Mouse (Mus musculus) heart, postnatal 0 days (tissue): ENCODE measurements around the gene Pds5b. TPM values are rescaled to one million over a fixed set of nuclear protein-coding genes. Genes with fewer than 3 reads are reported as not detected.
"Not testable (repeated sequence)": the region's sequence is repeated elsewhere in the genome, so short reads cannot be mapped to it uniquely, and the experiment has no call there.

Experiments
- ATAC-seq: fragments of 200-750 bp; cut with Nextera tagmentation; 2 replicates; pipeline ENCODE4 v1.8.0; 2017; ENCODE audit warnings: low read depth, moderate number of reproducible peaks, moderate library complexity; ENCODE audit not compliant: insufficient read depth
- DNase-seq: peaks from one replicate; pipeline ENCODE4 v3.0.0-alpha.2; 2016; ENCODE audit warnings: low spot score
- H3K27ac ChIP-seq: fragments of 300-500 bp; sonication (generic); 2 replicates; pipeline ENCODE4 v1.5.1; 2014; ENCODE audit warnings: low read depth, mild to moderate bottlenecking
- H3K27me3 ChIP-seq: fragments of 300-500 bp; sonication (generic); 2 replicates; pipeline ENCODE4 v1.6.1; 2014; ENCODE audit warnings: low read length, mixed read lengths; ENCODE audit not compliant: control insufficient read depth, insufficient read depth
- H3K36me3 ChIP-seq: fragments of 300-500 bp; sonication (generic); replicated peaks from 2 replicates; pipeline ENCODE4 v1.6.1; 2014; ENCODE audit warnings: low read length, mixed read lengths; ENCODE audit not compliant: control insufficient read depth, insufficient read depth
- H3K4me1 ChIP-seq: fragments of 300-500 bp; sonication (generic); 2 replicates; pipeline ENCODE4 v1.6.1; 2014; ENCODE audit warnings: antibody characterized with exemption; ENCODE audit not compliant: control insufficient read depth, insufficient read depth
- H3K4me2 ChIP-seq: fragments of 300-500 bp; sonication (generic); 2 replicates; pipeline ENCODE4 v1.6.1; 2014; ENCODE audit warnings: low read depth, mild to moderate bottlenecking, low read length, moderate library complexity
- H3K4me3 ChIP-seq: fragments of 300-500 bp; sonication (generic); 2 replicates; pipeline ENCODE4 v1.5.1; 2014; ENCODE audit warnings: low read depth, low read length
- H3K9ac ChIP-seq: fragments of 300-500 bp; sonication (generic); replicated peaks from 2 replicates; pipeline ENCODE4 v1.6.1; 2014; ENCODE audit warnings: low read depth, low read length, mixed read lengths
- H3K9me3 ChIP-seq: fragments of 300-500 bp; sonication (generic); replicated peaks from 2 replicates; pipeline ENCODE4 v1.6.1; 2016; ENCODE audit warnings: low read length; ENCODE audit not compliant: control insufficient read depth
- CTCF ChIP-seq: IDR thresholded peaks from 2 replicates; pipeline ENCODE4 v1.5.1; 2016; ENCODE audit warnings: antibody characterized with exemption, control low read depth, low read depth
- EP300 ChIP-seq: IDR thresholded peaks from 2 replicates; pipeline ENCODE4 v1.6.1; 2016; ENCODE audit warnings: antibody characterized with exemption, low read depth
- WGBS: fragments of 180-500 bp; shearing (Covaris S2); extraction: QIAGEN DNeasy Blood & Tissue Kit; methylation state at CpG from one replicate; pipeline ENCODE4 v1.1.7; 2014; 5-methylcytosine and 5-hydroxymethylcytosine counted together
- polyA plus RNA-seq: library from polyadenylated mRNA; unstranded; fragments of >200 nt; fragmentation: Nextera tagmentation; extraction: Ambion mirVana; gene quantifications from 2 replicates; pipeline ENCODE4 v1.2.1, GENCODE M21; 2015
- total RNA-seq: library from RNA; depleted of rRNA; stranded (reverse); fragments of >200 nt; gene quantifications from 2 replicates; pipeline ENCODE4 v1.2.3, GENCODE M21; 2014; ENCODE audit warnings: low replicate concordance; rRNA removed

The Pds5b gene
- 16.3 and 24.2 TPM in 2 replicates for total RNA-seq
- 8.0 and 8.1 TPM in 2 replicates for polyA plus RNA-seq

GRCm38 (mm10) chr5:150673153-150673835, at the start of gene Pds5b:
Gene Pds5b, plus strand, starts transcription at chr5:150673739.
- H3K27ac ChIP-seq = peak within 1 kb of the TSS; percentile 92
- peak within 1 kb of the TSS; percentile 94 for H3K4me3 ChIP-seq
- no peaks in the 10 kb centered on the region for H3K9me3 ChIP-seq
- H3K4me2 ChIP-seq = peak within 1 kb of the TSS; percentile 70
- peak; percentile 97 for DNase-seq
- H3K9ac ChIP-seq = peak within 1 kb of the TSS; percentile 93
- TF ChIP-seq CTCF = peak; percentile 83
- TF ChIP-seq EP300 = no peak
- H3K27me3 ChIP-seq = no peaks in the 10 kb centered on the region
- no peaks in the 10 kb centered on the region for H3K36me3 ChIP-seq
- peak; percentile 96 for ATAC-seq
- H3K4me1 ChIP-seq = no peaks in the 10 kb centered on the region
- WGBS = 15% methylated on average over 43 of the region's 49 CpGs

- DNase-seq = peak; percentile 45
- Histone ChIP-seq H3K9ac (no peak overlapping the region), H3K4me1 (no peaks in the 10 kb centered on the region), H3K4me2 (no peak overlapping the region), H3K9me3 (no peaks in the 10 kb centered on the region), H3K27ac (no peak overlapping the region), H3K36me3 (no peaks in the 10 kb centered on the region), H3K27me3 (no peaks in the 10 kb centered on the region), H3K4me3 (no peak overlapping the region)
- 20% methylated on average over 7 of the region's 7 CpGs for WGBS
- peak; percentile 83 for ATAC-seq
- TF ChIP-seq CTCF (no peak), EP300 (peak; percentile 68)
These were observed 48.0 kb upstream of the Pds5b start for GRCm38 (mm10) chr5:150625528-150625927.

GRCm38 (mm10) chr5:150629272-150629671, 44.3 kb upstream of the Pds5b start:
- Histone ChIP-seq H3K4me1 (no peaks in the 10 kb centered on the region), H3K4me2 (no peak overlapping the region), H3K9ac (no peak overlapping the region), H3K4me3 (no peak overlapping the region), H3K27me3 (no peaks in the 10 kb centered on the region), H3K36me3 (no peaks in the 10 kb centered on the region), H3K9me3 (no peaks in the 10 kb centered on the region), H3K27ac (no peak overlapping the region)
- no peak for TF ChIP-seq CTCF
- no peak for TF ChIP-seq EP300
- DNase-seq = no peak
- no peak for ATAC-seq
- 94% methylated on average over 1 of the region's 1 CpGs for WGBS

GRCm38 (mm10) chr5:150629692-150630091, 43.8 kb upstream of the Pds5b start:
- no peak overlapping the region for H3K9ac ChIP-seq
- ATAC-seq = no peak
- no peaks in the 10 kb centered on the region for H3K4me1 ChIP-seq
- H3K4me3 ChIP-seq = no peak overlapping the region
- 82% methylated on average over 2 of the region's 2 CpGs for WGBS
- no peak for DNase-seq
- H3K9me3 ChIP-seq = no peaks in the 10 kb centered on the region
- H3K27ac ChIP-seq = no peak overlapping the region
- no peak for TF ChIP-seq CTCF
- H3K4me2 ChIP-seq = no peak overlapping the region
- H3K27me3 ChIP-seq = no peaks in the 10 kb centered on the region
- H3K36me3 ChIP-seq = 0 out of 2 replicates have a peak, but pooled peaks cover 2% of the 10 kb centered on the region

- no peak for TF ChIP-seq EP300
- TF ChIP-seq CTCF = no peak
- Histone ChIP-seq H3K4me2 (no peak overlapping the region), H3K27ac (no peak overlapping the region), H3K4me3 (no peak overlapping the region), H3K4me1 (no peaks in the 10 kb centered on the region), H3K36me3 (peaks cover 49% of the 10 kb centered on the region), H3K27me3 (no peaks in the 10 kb centered on the region), H3K9me3 (no peaks in the 10 kb centered on the region), H3K9ac (no peak overlapping the region)
- ATAC-seq (no peak), DNase-seq (no peak)
- WGBS = 71% methylated on average over 3 of the region's 3 CpGs
These were observed 32.1 kb upstream of the Pds5b start for GRCm38 (mm10) chr5:150641440-150641839.

GRCm38 (mm10) chr5:150643390-150643789, 30.1 kb upstream of the Pds5b start:
- H3K27me3 ChIP-seq, H3K4me3 ChIP-seq, H3K9me3 ChIP-seq, H3K4me2 ChIP-seq, ATAC-seq, H3K27ac ChIP-seq, H3K4me1 ChIP-seq, H3K9ac ChIP-seq, DNase-seq: not testable (repeated sequence)
- peaks cover 52% of the 10 kb centered on the region for H3K36me3 ChIP-seq
- 100% methylated on average over 4 of the region's 4 CpGs for WGBS
